Mouse (Mus musculus) heart, adult 18-20 months (tissue): Measurements from ENCODE around the gene Trappc6b. TPM values are rescaled to one million over a fixed set of nuclear protein-coding genes. Genes with fewer than 3 reads are reported as not detected.
"Not testable (repeated sequence)": the region's sequence is repeated elsewhere in the genome, so short reads cannot be mapped to it uniquely, and the experiment has no call there.

Source experiments
- DNase-seq, 2 experiments: peaks; one replicate each; pipeline ENCODE4 v3.0.0; 2021 to 2022; ENCODE audit warnings: mixed read lengths in 1 of 2
- long read RNA-seq, 2 experiments: library from polyadenylated mRNA; stranded (forward); transcript quantifications; one replicate each; pipeline ENCODE4 v2.0.0; 2021
- total RNA-seq, 2 experiments: library from RNA; stranded (reverse); gene quantifications; 2 replicates each; pipeline ENCODE4 v1.2.3; 2021

Trappc6b gene
- total RNA-seq: 10 to 100 TPM; 74.0 to 80.0 TPM
- long read RNA-seq, experiment 1, transcript Trappc6b-201 (6 exons, 1,255 nt): major isoform, 27 of 46 reads
- long read RNA-seq, experiment 1, partial matches to known transcripts: 16 of 46 reads
- long read RNA-seq, experiment 1, other reads (novel, unspliced or antisense): 3 of 46 reads
- long read RNA-seq, experiment 2, transcript Trappc6b-201 (6 exons, 1,255 nt): major isoform, 23 of 50 reads
- long read RNA-seq, experiment 2, partial matches to known transcripts: 19 of 50 reads
- long read RNA-seq, experiment 2, other reads (novel, unspliced or antisense): 4 of 50 reads

DNA sequence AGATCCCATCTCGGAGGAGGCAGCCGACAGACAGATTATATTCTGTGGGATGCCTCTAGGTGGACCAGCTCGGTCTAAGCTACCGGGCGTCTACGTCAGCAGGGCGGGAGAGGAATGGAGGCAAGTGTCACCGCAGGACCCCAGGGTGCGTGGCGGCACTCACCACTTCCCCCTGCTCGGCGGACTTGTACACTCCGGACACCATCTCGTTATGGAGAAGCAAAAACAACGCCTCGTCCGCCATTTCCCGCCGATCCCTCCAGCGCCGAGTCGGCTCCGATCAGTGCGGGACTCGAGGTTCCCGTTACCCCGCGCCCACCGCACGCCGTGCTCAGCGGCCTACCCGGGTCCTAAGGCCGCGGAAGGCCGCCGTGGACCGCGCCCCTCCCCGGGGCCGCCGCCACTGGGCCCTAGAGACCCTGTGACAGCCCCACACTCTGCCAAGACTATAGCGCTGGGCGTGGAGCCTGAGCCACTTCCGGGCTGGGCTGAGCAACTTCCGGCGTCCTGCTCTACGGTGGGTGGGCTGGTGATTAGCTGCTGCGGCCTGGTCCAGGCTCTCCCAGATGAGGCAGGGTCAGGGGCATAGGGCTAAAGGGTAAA is at the start of gene Trappc6b:
Gene Trappc6b, minus strand, starts transcription at position 480 of the 603 bp plus-strand sequence.
- peak; percentile 86 to 88 for DNase-seq

DNA sequence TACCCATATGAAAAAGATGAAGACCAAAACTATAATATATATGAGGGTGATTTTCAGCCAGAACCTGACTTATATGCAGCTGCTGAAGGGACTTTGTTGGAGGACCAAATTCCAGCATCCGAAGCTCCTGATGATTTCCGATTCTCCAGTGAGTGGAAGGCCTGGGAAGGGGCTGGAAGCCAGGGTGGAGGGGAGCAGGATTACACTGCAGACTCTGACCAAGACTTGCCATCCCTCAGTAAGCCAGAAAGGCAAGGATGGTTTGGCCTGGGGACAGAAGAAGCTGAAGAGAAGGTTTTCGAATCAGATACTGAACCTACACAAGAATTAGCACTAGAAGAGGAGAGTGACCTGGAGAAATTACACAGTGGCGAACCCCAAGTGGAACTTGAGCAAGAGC is 46.7 kb upstream of the Trappc6b start:
- no peak for DNase-seq

- no peak for DNase-seq
These were observed 45.2 kb upstream of the Trappc6b start for GRCm38 (mm10) chr12:59106491-59106890.

DNA sequence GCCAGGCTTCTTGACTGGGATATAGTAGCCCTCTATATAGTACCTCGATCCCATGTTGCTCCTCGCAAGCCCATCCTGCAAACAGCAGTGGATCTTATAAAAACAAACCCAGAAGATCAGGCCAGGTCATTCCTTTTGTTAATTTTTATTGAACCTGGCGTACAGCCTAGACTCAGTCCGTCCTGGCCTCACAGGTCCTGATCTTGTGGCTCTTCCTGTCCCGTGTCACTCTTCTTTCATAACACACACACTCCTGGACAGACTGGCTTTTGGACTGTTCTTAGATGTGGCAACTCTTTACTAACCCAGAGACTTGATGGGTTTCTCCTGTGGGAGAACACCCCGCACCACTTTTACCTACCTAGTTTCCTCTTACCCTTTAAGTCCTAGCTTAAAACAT is 44.6 kb upstream of the Trappc6b start:
- no peak for DNase-seq

DNA sequence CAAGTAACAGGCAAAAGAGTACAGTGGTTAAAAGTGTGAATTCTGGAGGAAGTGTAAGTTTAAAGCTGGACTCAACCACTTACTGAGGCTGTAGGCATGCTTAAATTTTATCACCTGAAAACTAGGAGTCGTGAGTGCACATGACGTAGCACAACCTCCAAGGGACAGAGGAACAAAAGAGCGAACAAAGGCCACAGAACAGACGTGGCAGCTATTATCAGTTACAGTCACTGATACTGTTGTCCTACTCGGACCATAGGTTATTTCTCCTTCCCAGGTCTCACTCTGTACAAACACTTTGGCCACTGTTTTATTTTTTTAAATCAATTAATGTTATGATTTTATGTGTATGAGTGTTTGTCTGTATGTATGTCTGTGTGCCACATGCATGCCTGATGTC is 43.5 kb upstream of the Trappc6b start:
- no peak for DNase-seq

- no peak for DNase-seq
These were observed 34.1 kb upstream of the Trappc6b start, which contains the start of gene Mia2 for GRCm38 (mm10) chr12:59095104-59096025. Gene Mia2, plus strand, starts transcription at chr12:59095799.

GRCm38 (mm10) chr12:59093543-59093942 is 32.3 kb upstream of the Trappc6b start:
- no peak for DNase-seq

GRCm38 (mm10) chr12:59086171-59086570 is 24.9 kb upstream of the Trappc6b start:
- DNase-seq: no peak

- DNase-seq: no peak
These were observed 23.2 kb upstream of the Trappc6b start for GRCm38 (mm10) chr12:59084446-59084845.

DNA sequence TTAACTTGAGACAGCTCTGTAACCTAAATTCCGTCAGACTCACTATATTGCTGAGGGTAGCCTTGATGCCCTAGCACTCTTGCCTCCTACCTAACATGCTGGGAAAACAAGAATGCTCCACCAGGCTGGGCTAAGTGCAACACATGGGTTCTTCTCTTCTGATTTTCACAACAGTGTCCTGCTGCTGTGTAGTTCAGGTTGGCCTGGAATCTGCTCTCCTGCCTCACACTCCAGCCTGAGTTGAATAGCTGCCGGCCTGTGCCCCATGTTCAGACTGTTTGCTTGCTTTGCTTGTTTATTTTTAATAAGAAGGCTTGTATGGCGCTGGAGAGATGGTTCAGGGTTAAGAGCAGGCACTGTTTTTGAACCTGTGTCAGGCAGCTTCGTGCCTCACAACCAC is 19.2 kb upstream of the Trappc6b start:
- no peak for DNase-seq

GRCm38 (mm10) chr12:59077883-59078282 is 16.6 kb upstream of the Trappc6b start:
- DNase-seq: no peak

DNA sequence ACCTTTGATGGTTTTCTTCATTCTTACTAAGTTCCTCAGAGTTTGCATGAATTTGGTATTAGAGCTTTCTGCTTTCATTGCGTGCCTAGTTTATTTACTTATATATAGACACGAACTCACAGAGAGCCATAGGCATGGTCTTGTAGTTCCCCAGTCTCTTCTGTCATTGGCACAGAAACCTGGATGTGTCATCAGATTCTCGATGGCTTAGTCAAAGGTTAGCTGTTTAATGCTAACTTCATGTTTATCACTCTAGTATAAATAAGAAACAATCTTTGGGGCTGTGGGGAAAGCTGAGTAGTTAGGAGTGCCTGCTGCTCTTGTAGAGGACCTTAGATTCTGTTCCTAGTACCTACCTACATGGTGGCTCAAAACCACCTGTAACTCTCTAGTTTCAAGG is 15.7 kb upstream of the Trappc6b start:
- DNase-seq: no peak

DNA sequence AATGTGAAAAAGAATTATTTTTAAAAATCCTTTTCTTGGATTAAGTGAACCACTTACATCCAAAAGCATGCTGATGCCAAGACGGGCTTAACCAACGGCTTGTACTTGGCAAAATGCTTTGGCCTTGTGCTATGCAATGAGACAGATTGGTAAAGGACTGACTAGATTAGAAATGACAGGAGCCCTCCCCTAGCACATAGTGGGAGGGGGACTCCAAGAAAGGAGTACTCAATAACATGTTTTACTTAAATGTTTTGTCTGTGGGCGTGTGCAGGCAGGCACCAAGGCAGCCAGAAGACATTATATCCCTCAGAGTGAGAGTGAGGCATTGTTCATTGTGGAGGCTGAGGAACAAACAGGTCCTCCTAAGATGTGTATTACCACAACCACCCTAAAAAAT is 12.8 kb upstream of the Trappc6b start:
- no peak for DNase-seq

- no peak for DNase-seq
These were observed 11.0 kb upstream of the Trappc6b start for GRCm38 (mm10) chr12:59072286-59072685.

- no peak for DNase-seq
These were observed 7.5 kb upstream of the Trappc6b start for GRCm38 (mm10) chr12:59068791-59069190.

GRCm38 (mm10) chr12:59067095-59067494 is 5.8 kb upstream of the Trappc6b start:
- DNase-seq: no peak

DNA sequence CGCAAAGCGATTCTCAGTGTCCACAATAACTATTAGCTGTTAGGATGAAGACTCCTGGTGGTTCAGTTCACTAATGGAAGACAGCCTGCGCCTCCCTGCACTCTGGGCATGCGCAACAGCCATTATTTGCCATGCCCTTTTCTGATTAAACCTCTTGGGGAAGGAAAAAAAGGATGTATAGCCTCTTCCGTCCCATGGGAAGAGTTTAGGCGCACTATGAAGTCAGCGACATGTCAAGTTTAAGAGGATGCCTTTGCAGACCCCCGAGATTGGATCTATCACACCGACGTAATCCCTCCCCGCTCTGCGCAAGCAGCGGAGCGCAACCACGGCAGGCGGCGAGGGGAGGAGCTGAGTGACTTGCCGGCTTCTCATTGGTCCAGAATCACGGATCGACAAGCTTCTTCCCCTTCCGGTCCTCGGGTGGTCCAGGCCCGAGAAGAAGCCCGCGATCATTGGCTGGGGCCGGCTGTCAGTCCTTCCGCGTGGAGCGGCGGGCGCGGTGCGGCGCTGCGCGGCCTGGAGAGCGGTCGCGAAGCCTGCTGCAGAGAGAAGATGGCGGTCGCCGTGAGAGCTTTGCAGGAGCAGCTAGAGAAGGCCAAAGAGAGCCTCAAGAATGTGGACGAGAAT is 5.3 kb upstream of the Trappc6b start, which contains the start of gene Pnn:
Gene Pnn, plus strand, starts transcription at position 437 of the 630 bp plus-strand sequence.
- peak; percentile 97 to 99 for DNase-seq

DNA sequence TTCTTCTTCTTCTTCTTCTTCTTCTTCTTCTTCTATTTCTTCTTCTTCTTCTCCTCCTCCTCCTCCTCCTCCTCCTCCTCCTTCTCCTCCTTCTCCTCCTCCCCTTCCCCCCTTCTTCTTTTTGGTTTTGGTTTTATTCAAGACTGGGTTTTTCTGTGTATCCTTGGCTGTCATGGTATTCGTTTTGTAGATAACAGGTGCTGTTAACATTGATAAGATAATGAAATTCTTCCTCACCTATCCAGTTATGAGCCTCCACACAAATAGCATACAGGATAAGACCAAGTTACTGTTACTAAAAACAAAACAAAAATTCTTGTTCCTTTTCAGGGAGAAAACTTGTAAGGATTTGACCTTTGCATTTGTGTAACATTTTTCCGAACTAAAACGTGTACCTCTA is 4.5 kb upstream of the Trappc6b start:
- DNase-seq: no peak

DNA sequence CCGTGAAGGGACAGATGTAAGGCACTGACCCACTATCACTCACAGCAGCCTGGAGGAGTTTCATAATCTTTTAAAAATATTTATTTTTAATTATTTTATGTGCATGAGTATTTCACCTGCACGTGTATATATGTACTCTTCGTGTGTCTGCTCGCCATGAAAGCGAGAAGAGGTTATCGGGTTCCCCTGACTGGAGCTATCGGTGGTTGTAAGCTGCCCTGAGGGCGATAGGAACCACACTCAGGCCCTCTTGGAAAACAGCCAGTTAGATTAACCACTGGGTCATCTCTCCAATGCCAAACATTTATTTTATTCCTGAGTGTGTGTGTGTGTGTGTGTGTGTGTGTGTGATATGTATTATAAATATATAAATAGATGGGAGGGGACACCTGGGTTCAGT is 3.6 kb upstream of the Trappc6b start:
- DNase-seq: no peak

DNA sequence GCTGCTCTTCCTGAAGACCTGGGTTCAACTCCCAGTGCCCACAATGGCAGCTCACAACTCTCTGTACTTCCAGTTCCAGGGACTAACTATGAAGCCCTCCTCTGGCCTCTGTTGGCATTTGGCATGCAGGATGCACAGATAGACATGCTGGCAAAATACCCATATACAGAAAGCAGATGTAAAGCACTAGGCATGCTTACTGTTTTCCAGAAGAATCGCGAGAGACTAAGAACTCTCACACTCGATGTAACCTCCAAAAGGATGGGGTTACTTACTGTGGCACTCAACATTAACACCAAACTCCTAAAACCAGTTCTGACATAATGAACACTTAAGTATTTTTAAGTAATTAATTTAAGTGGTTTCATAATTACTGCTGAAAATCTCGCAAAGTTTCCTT is 950 bp downstream of the Trappc6b start:
- DNase-seq: no peak

GRCm38 (mm10) chr12:59058242-59058641 is 3.0 kb downstream of the Trappc6b start:
- DNase-seq: not testable (repeated sequence)

- DNase-seq: no peak
These were observed 5.0 kb downstream of the Trappc6b start for GRCm38 (mm10) chr12:59056222-59056621.
